Mouse (Mus musculus): ENCODE measurements around the gene Cd80.

DNA sequence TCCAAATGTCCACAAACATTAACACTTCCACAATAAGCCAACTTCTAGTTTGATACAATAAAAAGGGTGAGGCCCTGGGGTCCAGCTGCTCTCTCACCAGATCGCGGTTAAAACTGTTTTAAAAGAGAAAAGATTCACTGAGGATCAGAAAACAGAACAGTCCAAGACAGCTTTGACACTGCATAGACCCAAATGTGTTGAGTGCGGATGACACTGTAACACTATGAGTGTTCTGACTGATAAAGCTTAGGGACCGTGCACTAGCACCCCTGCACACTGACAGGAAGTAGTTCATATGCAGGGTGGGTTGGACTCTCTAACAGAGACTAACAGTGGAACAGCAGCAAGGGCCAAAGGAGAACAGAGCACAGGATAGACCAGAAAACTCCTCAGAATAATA, 1.4 kb upstream of the Cd80 start:
- peak; percentile 74 for TF ChIP-seq GATA1 (IDR thresholded peaks at IDR 0.05; ENCODE audit: low read depth, low read length)
- no peak for TF ChIP-seq CTCF (IDR thresholded peaks at IDR 0.05 in 2 of 3, conservative IDR thresholded peaks at IDR 0.05 in 1 of 3; ENCODE audit: control insufficient read depth in 1 of 3, insufficient read depth in 1 of 3, low read depth in 2 of 3, low read length in 3 of 3, poor library complexity in 1 of 3, severe bottlenecking in 1 of 3)
- peak; percentile 25 to 70; a peak in 3 of 4 replicates for TF ChIP-seq EP300 (IDR thresholded peaks at IDR 0.05; ENCODE audit: low read depth in 1 of 2, low read length in 2 of 2)
- TF ChIP-seq MAFK (IDR thresholded peaks at IDR 0.05; ENCODE audit: borderline replicate concordance, low read depth, low read length), result no peak
- TF ChIP-seq RAD21 (IDR thresholded peaks at IDR 0.05; ENCODE audit: low read depth, low read length), result no peak
- peak in 1 of 2 experiments; percentile 75; a peak in 2 of 4 replicates for TF ChIP-seq POLR2A (IDR thresholded peaks at IDR 0.05; ENCODE audit: control insufficient read depth in 1 of 2, insufficient read depth in 1 of 2, low read depth in 1 of 2, low read length in 2 of 2, poor library complexity in 1 of 2)
- TF ChIP-seq POLR2AphosphoS5 (IDR thresholded peaks at IDR 0.05; ENCODE audit: borderline replicate concordance, low read depth, low read length), result no peak
- no peak for TF ChIP-seq RCOR1 (IDR thresholded peaks at IDR 0.05; ENCODE audit: low read depth, low read length)
- peak; percentile 49; the same call in 1 of the 2 replicates for TF ChIP-seq ETS1 (IDR thresholded peaks at IDR 0.05; ENCODE audit: low read depth, low read length)
